Mouse (Mus musculus) heart, embryonic 13.5 days (tissue): ENCODE results near the gene Ephb3. TPM values are rescaled to one million over a fixed set of nuclear protein-coding genes. Genes with fewer than 3 reads are reported as not detected.

Experiments used
- ATAC-seq: fragments of 200-750 bp; cut with Nextera tagmentation; 2 replicates; pipeline ENCODE4 v1.8.0; 2017; ENCODE audit warnings: moderate TSS enrichment; ENCODE audit not compliant: insufficient number of reproducible peaks, low FRiP score, low TSS enrichment; ENCODE audit errors: extremely low read depth
- H3K27ac ChIP-seq: fragments of 300-500 bp; sonication (generic); replicated peaks from 2 replicates; pipeline ENCODE4 v1.5.1; 2015; ENCODE audit warnings: moderate library complexity, mild to moderate bottlenecking, inconsistent platforms
- H3K27me3 ChIP-seq: fragments of 300-500 bp; sonication (generic); replicated peaks from 2 replicates; pipeline ENCODE4 v1.6.1; 2015; ENCODE audit warnings: mild to moderate bottlenecking, inconsistent platforms
- H3K36me3 ChIP-seq: fragments of 300-500 bp; sonication (generic); 2 replicates; pipeline ENCODE4 v1.6.1; 2015; ENCODE audit warnings: mild to moderate bottlenecking, inconsistent platforms
- H3K4me1 ChIP-seq: fragments of 300-500 bp; sonication (generic); 2 replicates; pipeline ENCODE4 v1.6.1; 2015; ENCODE audit warnings: inconsistent platforms
- H3K4me2 ChIP-seq: fragments of 300-500 bp; sonication (generic); 2 replicates; pipeline ENCODE4 v1.6.1; 2015; ENCODE audit warnings: inconsistent platforms, mild to moderate bottlenecking, moderate library complexity
- H3K4me3 ChIP-seq: fragments of 300-500 bp; sonication (generic); 2 replicates; pipeline ENCODE4 v1.5.1; 2015; ENCODE audit warnings: moderate library complexity, mild to moderate bottlenecking, inconsistent platforms
- H3K9ac ChIP-seq: fragments of 300-500 bp; sonication (generic); 2 replicates; pipeline ENCODE4 v1.6.1; 2015; ENCODE audit warnings: inconsistent platforms, mild to moderate bottlenecking, moderate library complexity
- H3K9me3 ChIP-seq: fragments of 300-500 bp; sonication (generic); 2 replicates; pipeline ENCODE4 v1.6.1; 2016; ENCODE audit warnings: inconsistent platforms
- WGBS: fragments of 180-500 bp; shearing (Covaris S2); methylation state at CpG from one replicate; pipeline ENCODE4 v1.1.7; 2015; ENCODE audit warnings: mixed read lengths; 5-methylcytosine and 5-hydroxymethylcytosine counted together
- polyA plus RNA-seq: library from polyadenylated mRNA; unstranded; fragments of >200 nt; fragmentation: Nextera tagmentation; extraction: Ambion mirVana; gene quantifications from 2 replicates; pipeline ENCODE4 v1.2.1, GENCODE M21; 2015

Ephb3 gene
- polyA plus RNA-seq, 1 experiment from 2014 or later, result 16.9 TPM

DNA sequence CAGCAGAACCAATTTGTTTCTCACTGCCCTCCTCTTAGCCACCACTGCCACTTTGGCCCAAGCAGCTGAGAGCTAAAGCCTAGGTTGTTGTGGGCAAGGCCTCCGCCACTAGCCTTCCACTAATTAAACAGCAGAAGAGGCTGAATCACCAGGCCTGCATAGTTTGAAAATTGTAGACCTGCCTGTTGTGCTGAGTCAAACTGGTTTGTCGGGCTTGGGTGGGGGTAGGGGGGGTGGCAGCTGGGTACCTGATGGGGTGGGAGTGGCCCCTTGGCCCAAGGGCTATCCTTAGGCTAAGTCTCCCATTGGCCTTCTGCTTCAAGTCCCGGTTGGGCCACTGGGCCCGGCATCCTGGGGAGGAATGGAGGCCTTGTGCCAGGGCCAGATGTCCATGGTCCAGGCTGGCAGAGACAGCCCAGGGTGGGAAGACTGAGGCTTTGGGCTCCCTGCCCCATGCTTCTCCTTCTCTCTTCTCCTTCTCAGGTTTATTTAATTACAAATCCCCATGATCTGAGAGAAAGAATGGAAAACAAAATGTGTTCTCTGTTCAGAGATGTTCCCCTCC, 3.5 kb downstream of the Ephb3 start:
- peak overlapping the region; percentile 92 for H3K4me3 ChIP-seq
- no peak overlapping the region for H3K27ac ChIP-seq
- H3K4me1 ChIP-seq, result peaks cover 74% of the 10 kb centered on the region
- no peak for ATAC-seq
- H3K4me2 ChIP-seq, result peak overlapping the region; percentile 84
- 75% methylated on average over 4 of the region's 4 CpGs for WGBS
- peak overlapping the region; percentile 96 for H3K9ac ChIP-seq
- 0 out of 2 replicates have a peak, but pooled peaks cover 4% of the 10 kb centered on the region for H3K36me3 ChIP-seq
- 0 out of 2 replicates have a peak, but pooled peaks cover 2% of the 10 kb centered on the region for H3K27me3 ChIP-seq
- H3K9me3 ChIP-seq, result no peaks in the 10 kb centered on the region

DNA sequence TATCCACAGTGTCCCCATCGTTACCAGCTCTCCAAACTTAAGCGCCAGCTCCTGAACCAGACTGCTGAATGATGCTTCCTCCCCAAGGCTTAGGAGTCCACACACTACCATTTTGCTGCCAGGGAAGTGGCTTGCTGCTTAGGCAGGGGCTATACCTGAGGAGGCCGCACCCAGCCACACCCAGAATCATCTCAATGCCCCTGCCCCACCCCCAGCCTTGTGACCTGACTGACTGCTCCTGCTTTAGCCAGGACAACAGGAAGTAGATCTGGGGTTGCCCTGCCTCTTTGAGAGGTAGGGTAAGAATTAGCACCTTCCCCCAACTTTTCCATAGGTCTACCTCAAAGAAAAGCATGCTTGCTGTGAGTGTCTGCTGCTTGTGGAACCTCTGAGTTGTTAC, 4.7 kb downstream of the Ephb3 start:
- ATAC-seq, result no peak
- H3K4me1 ChIP-seq, result peaks cover 78% of the 10 kb centered on the region
- 78% methylated on average over 3 of the region's 3 CpGs for WGBS
- no peak overlapping the region for H3K4me3 ChIP-seq
- no peaks in the 10 kb centered on the region for H3K27me3 ChIP-seq
- peak overlapping the region; percentile 37; the same call in 1 of the 2 replicates for H3K9ac ChIP-seq
- H3K27ac ChIP-seq, result peak overlapping the region; percentile 88
- no peaks in the 10 kb centered on the region for H3K9me3 ChIP-seq
- peak overlapping the region; percentile 84 for H3K4me2 ChIP-seq
- H3K36me3 ChIP-seq, result peaks cover 14% of the 10 kb centered on the region

- H3K4me2 ChIP-seq, result peak overlapping the region; percentile 84
- no peaks in the 10 kb centered on the region for H3K27me3 ChIP-seq
- peak overlapping the region; percentile 50 for H3K4me3 ChIP-seq
- peaks cover 20% of the 10 kb centered on the region for H3K36me3 ChIP-seq
- H3K9ac ChIP-seq, result peak overlapping the region; percentile 79
- ATAC-seq, result no peak
- no peaks in the 10 kb centered on the region for H3K9me3 ChIP-seq
- peaks cover 87% of the 10 kb centered on the region for H3K4me1 ChIP-seq
- H3K27ac ChIP-seq, result peak overlapping the region; percentile 88
- 12% methylated on average over 5 of the region's 5 CpGs for WGBS
Measured at GRCm38 (mm10) chr16:21210204-21210603, 5.6 kb downstream of the Ephb3 start.

DNA sequence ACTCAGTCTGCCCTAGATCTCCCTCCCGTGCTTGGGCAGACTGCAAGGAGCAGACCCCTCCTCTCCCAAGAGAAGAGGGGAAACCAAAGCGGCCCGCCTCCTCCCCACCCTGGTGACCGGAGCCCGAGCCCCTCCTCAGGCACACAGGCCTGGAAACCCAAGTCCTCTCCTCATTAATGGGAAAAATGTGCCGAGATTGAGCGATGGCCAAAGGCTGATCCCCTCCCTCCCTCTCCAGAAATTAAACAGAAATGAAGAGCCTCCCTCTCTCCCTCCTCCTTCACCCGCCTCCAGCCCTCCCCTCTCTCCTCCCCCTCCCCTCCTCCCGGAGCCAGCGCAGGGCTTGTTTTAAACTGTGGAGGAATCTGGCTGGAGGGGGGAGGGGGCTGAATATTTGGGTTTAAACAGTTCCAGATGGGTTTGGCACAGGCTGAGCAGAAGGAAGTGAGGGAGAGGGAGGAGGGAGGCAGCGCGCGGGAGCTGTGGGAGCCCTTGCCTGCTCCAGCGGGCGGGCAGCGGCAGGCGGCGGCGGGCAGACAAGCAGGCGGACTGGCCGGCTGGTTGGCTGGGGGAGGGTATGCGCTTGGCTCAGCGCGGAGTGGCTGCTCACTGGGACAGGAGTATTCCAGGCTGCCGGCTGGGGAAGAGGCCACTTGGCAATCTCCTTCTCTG, 6.2 kb downstream of the Ephb3 start:
- no peaks in the 10 kb centered on the region for H3K27me3 ChIP-seq
- H3K4me1 ChIP-seq, result peaks cover 92% of the 10 kb centered on the region
- WGBS, result 1% methylated on average over 25 of the region's 25 CpGs
- H3K4me3 ChIP-seq, result peak overlapping the region; percentile 50
- H3K4me2 ChIP-seq, result peak overlapping the region; percentile 84
- H3K27ac ChIP-seq, result peak overlapping the region; percentile 88
- peak overlapping the region; percentile 79 for H3K9ac ChIP-seq
- ATAC-seq, result peak; percentile 31
- peaks cover 20% of the 10 kb centered on the region for H3K36me3 ChIP-seq
- no peaks in the 10 kb centered on the region for H3K9me3 ChIP-seq

- Histone ChIP-seq H3K4me1 (peaks cover 92% of the 10 kb centered on the region), H3K36me3 (peaks cover 20% of the 10 kb centered on the region), H3K9ac (peak overlapping the region; percentile 79), H3K27ac (peak overlapping the region; percentile 88), H3K4me2 (peak overlapping the region; percentile 84), H3K9me3 (no peaks in the 10 kb centered on the region), H3K27me3 (no peaks in the 10 kb centered on the region), H3K4me3 (peak overlapping the region; percentile 50)
- ATAC-seq, result no peak
- 51% methylated on average over 4 of the region's 4 CpGs for WGBS
Measured at GRCm38 (mm10) chr16:21211501-21211900, 6.9 kb downstream of the Ephb3 start.

DNA sequence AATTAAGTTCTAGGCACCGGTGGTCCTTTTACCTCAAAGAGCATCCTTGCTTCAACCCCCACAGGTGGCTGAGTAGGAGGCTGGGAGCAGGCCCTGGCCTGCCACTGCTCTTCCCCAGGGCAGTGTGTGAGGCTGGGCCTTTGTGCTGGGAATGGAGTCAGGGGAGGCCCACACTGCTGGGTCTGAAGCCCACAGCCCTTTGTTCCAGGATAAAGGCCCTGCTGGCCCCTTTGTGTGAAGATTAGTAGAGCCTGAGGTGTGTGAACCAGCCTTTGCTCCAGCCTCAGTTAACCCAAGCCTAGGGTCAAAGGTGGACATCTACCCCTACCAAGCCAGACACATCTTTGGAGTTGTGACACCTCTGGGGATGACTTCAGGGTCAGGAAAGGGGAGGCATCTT, 7.8 kb downstream of the Ephb3 start:
- Histone ChIP-seq H3K36me3 (peaks cover 28% of the 10 kb centered on the region), H3K4me2 (no peak overlapping the region), H3K27ac (no peak overlapping the region), H3K9me3 (no peaks in the 10 kb centered on the region), H3K4me3 (no peak overlapping the region), H3K4me1 (peaks cover 92% of the 10 kb centered on the region), H3K9ac (peak overlapping the region; percentile 79; the same call in 1 of the 2 replicates), H3K27me3 (no peaks in the 10 kb centered on the region)
- 44% methylated on average over 1 of the region's 1 CpGs for WGBS
- ATAC-seq, result no peak

- 87% methylated on average over 7 of the region's 7 CpGs for WGBS
Measured at GRCm38 (mm10) chr16:21213939-21214338, 9.4 kb downstream of the Ephb3 start.

DNA sequence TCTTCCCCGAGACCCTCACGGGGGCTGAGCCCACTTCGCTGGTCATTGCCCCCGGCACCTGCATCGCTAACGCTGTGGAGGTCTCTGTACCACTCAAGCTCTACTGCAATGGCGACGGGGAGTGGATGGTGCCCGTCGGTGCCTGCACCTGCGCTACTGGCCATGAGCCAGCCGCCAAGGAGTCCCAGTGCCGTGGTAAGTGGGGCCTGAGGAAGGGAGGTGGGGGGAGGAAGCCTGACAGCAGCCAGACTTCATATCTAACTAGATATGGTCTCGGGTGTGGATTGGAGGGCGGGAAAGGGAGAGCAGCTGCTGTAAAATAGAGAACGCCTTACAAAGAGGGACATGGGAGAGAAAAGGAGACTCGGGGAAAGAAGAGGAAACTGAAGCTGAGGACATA, 10.2 kb downstream of the Ephb3 start:
- Histone ChIP-seq H3K4me2 (peak overlapping the region; percentile 53), H3K4me1 (peaks cover 76% of the 10 kb centered on the region), H3K9ac (peak overlapping the region; percentile 68), H3K36me3 (peaks cover 52% of the 10 kb centered on the region), H3K9me3 (no peaks in the 10 kb centered on the region), H3K4me3 (0 out of 2 replicates have a peak overlapping the region, but pooled peaks have one; percentile 2), H3K27ac (peak overlapping the region; percentile 88), H3K27me3 (no peaks in the 10 kb centered on the region)
- ATAC-seq, result peak; percentile 31; the same call in 1 of the 2 replicates
- WGBS, result 29% methylated on average over 17 of the region's 17 CpGs

More at GRCm38 (mm10) chr16:21213939-21214338, 9.4 kb downstream of the Ephb3 start:
- H3K4me3 ChIP-seq, result no peak overlapping the region
- no peak overlapping the region for H3K9ac ChIP-seq
- H3K4me2 ChIP-seq, result no peak overlapping the region
- no peaks in the 10 kb centered on the region for H3K27me3 ChIP-seq
- H3K36me3 ChIP-seq, result peaks cover 44% of the 10 kb centered on the region
- H3K4me1 ChIP-seq, result peaks cover 77% of the 10 kb centered on the region
- ATAC-seq, result no peak
- H3K9me3 ChIP-seq, result no peaks in the 10 kb centered on the region
- peak overlapping the region; percentile 88 for H3K27ac ChIP-seq

GRCm38 (mm10) chr16:21216047-21216446, 11.5 kb downstream of the Ephb3 start:
- 10% methylated on average over 4 of the region's 4 CpGs for WGBS
- Histone ChIP-seq H3K4me2 (peak overlapping the region; percentile 53), H3K9me3 (no peaks in the 10 kb centered on the region), H3K27me3 (no peaks in the 10 kb centered on the region), H3K4me1 (peaks cover 69% of the 10 kb centered on the region), H3K27ac (peak overlapping the region; percentile 88), H3K36me3 (peaks cover 65% of the 10 kb centered on the region), H3K9ac (no peak overlapping the region), H3K4me3 (no peak overlapping the region)
- ATAC-seq, result peak; percentile 48; the same call in 1 of the 2 replicates

GRCm38 (mm10) chr16:21217233-21217632, 12.7 kb downstream of the Ephb3 start:
- Histone ChIP-seq H3K9ac (no peak overlapping the region), H3K4me1 (peaks cover 61% of the 10 kb centered on the region), H3K36me3 (peaks cover 77% of the 10 kb centered on the region), H3K9me3 (no peaks in the 10 kb centered on the region), H3K4me2 (no peak overlapping the region), H3K27ac (0 out of 2 replicates have a peak overlapping the region, but pooled peaks have one; percentile 88), H3K27me3 (no peaks in the 10 kb centered on the region), H3K4me3 (no peak overlapping the region)
- no peak for ATAC-seq
- 66% methylated on average over 14 of the region's 14 CpGs for WGBS

DNA sequence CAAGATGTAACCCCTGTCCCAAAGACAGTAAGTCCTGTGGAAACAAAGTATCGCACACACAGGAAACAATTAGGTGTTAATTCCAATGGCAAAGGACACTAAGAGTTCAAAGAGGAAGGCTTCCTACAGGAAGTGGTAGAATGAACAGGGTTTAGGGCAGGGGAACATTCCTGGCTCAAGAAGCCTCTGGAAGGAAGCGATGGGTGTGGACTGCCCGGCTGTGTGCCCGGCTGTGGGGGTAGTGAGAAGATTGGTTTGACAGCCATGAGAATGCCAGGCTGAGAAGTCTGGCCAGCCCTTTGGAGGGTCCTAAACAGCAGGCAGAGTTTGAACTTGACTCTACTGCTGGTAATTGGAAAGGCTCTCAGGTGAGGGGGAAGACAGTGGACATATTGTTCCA, 15.1 kb downstream of the Ephb3 start:
- Histone ChIP-seq H3K36me3 (peaks cover 79% of the 10 kb centered on the region), H3K9ac (peak overlapping the region; percentile 29; the same call in 1 of the 2 replicates), H3K4me3 (no peak overlapping the region), H3K4me2 (no peak overlapping the region), H3K9me3 (no peaks in the 10 kb centered on the region), H3K27ac (0 out of 2 replicates have a peak overlapping the region, but pooled peaks have one; percentile 36), H3K27me3 (no peaks in the 10 kb centered on the region), H3K4me1 (peaks cover 67% of the 10 kb centered on the region)
- no peak for ATAC-seq
- 57% methylated on average over 4 of the region's 4 CpGs for WGBS
